Comparison of ENCODE assay signal across 32 mouse cellular contexts in genomic region chr1:38237027-38237787, GRCm38 (mm10).
A peak's percentile ranks its signal among the peaks of the same experiment; 100 is the strongest.
DNase-seq lines count a peak whose midpoint lies in the region; ATAC-seq lines count a peak whose summit lies in the region.
"Had no signal": no experiment of that assay in that cellular context is flagged by ENCODE, and none has a peak within 500 bp of the region (broad histone marks: within the 10 kb centered on the region; RNA-seq: fewer than 3 reads in every experiment).

No protein-coding gene starts in this region.

- WGBS in hindbrain, embryonic 15.5 days: 64% methylated on average over 7 of the region's 7 CpGs
- WGBS in hindbrain, embryonic 11.5 days: 65% methylated on average over 7 of the region's 7 CpGs
- 53% methylated on average over 7 of the region's 7 CpGs for WGBS in neural tube, embryonic 13.5 days
- WGBS in limb, embryonic 13.5 days: 27% methylated on average over 7 of the region's 7 CpGs

- H3K27me3 ChIP-seq in hindbrain, embryonic 15.5 days: no peaks in the 10 kb centered on the region
- H3K27me3 ChIP-seq in hindbrain, embryonic 11.5 days (ENCODE audit: control insufficient read depth, insufficient read depth, low read length): no peaks in the 10 kb centered on the region
- no peaks in the 10 kb centered on the region for H3K27me3 ChIP-seq in neural tube, embryonic 13.5 days
- no peaks in the 10 kb centered on the region for H3K27me3 ChIP-seq in limb, embryonic 13.5 days
- H3K27me3 ChIP-seq: embryonic facial prominence, embryonic 13.5 days; forebrain, embryonic 15.5 days; limb, embryonic 15.5 days; liver, embryonic 13.5 days had no signal

- no peak overlapping the region for H3K9ac ChIP-seq in hindbrain, embryonic 15.5 days
- no peak overlapping the region for H3K9ac ChIP-seq in hindbrain, embryonic 11.5 days (ENCODE audit: low read depth, low read length)
- H3K9ac ChIP-seq in neural tube, embryonic 13.5 days: no peak overlapping the region
- H3K9ac ChIP-seq in limb, embryonic 13.5 days: no peak overlapping the region
- H3K9ac ChIP-seq: embryonic facial prominence, embryonic 13.5 days; forebrain, embryonic 15.5 days; limb, embryonic 15.5 days; liver, embryonic 13.5 days had no signal

- H3K4me1 ChIP-seq in hindbrain, embryonic 15.5 days (replicated peaks): peaks cover 3% of the 10 kb centered on the region; the same call in 1 of the 2 replicates
- no peaks in the 10 kb centered on the region for H3K4me1 ChIP-seq in hindbrain, embryonic 11.5 days (replicated peaks; ENCODE audit: control insufficient read depth, insufficient read depth, low read length)
- H3K4me1 ChIP-seq in neural tube, embryonic 13.5 days (replicated peaks): peaks cover 18% of the 10 kb centered on the region
- H3K4me1 ChIP-seq in limb, embryonic 13.5 days: peaks cover 37% of the 10 kb centered on the region
- H3K4me1 ChIP-seq: forebrain, embryonic 10.5 days; forebrain, embryonic 15.5 days had no signal

- no peak overlapping the region for H3K4me3 ChIP-seq in hindbrain, embryonic 15.5 days
- no peak overlapping the region for H3K4me3 ChIP-seq in hindbrain, embryonic 11.5 days (ENCODE audit: low read depth, low read length)
- H3K4me3 ChIP-seq in neural tube, embryonic 13.5 days: no peak overlapping the region
- H3K4me3 ChIP-seq in limb, embryonic 13.5 days: no peak overlapping the region
- H3K4me3 ChIP-seq: embryonic facial prominence, embryonic 13.5 days; forebrain, embryonic 10.5 days; forebrain, embryonic 15.5 days; layer of hippocampus, adult 2 months; left cerebral cortex, adult 2 months; limb, embryonic 15.5 days; liver, embryonic 13.5 days; megakaryocyte, embryonic 14.5 days had no signal

- no peaks in the 10 kb centered on the region for H3K36me3 ChIP-seq in hindbrain, embryonic 15.5 days
- no peaks in the 10 kb centered on the region for H3K36me3 ChIP-seq in hindbrain, embryonic 11.5 days (ENCODE audit: control insufficient read depth, insufficient read depth, low read length)
- no peaks in the 10 kb centered on the region for H3K36me3 ChIP-seq in neural tube, embryonic 13.5 days
- peaks cover 2% of the 10 kb centered on the region; the same call in 1 of the 2 replicates for H3K36me3 ChIP-seq in limb, embryonic 13.5 days
- H3K36me3 ChIP-seq: embryonic facial prominence, embryonic 13.5 days; forebrain, embryonic 10.5 days; forebrain, embryonic 15.5 days; limb, embryonic 15.5 days; liver, embryonic 13.5 days had no signal

- no peak for ATAC-seq in hindbrain, embryonic 15.5 days (ENCODE audit: low FRiP score, low read depth)
- no peak for ATAC-seq in hindbrain, embryonic 11.5 days (ENCODE audit: low FRiP score)
- no peak for ATAC-seq in neural tube, embryonic 13.5 days (ENCODE audit: low read depth)
- no peak; the same call in 1 of the 2 replicates for ATAC-seq in limb, embryonic 13.5 days (ENCODE audit: low FRiP score, low read depth)
- ATAC-seq: forebrain, embryonic 15.5 days; inflammation-experienced regulatory T-cells, adult 6 months; lung, postnatal 0 days had no signal

- H3K9me3 ChIP-seq in hindbrain, embryonic 15.5 days: no peaks in the 10 kb centered on the region
- no peaks in the 10 kb centered on the region for H3K9me3 ChIP-seq in hindbrain, embryonic 11.5 days (ENCODE audit: control insufficient read depth, low read length)
- no peaks in the 10 kb centered on the region for H3K9me3 ChIP-seq in neural tube, embryonic 13.5 days
- no peaks in the 10 kb centered on the region for H3K9me3 ChIP-seq in limb, embryonic 13.5 days
- H3K9me3 ChIP-seq: embryonic facial prominence, embryonic 13.5 days; forebrain, embryonic 10.5 days; forebrain, embryonic 15.5 days; limb, embryonic 15.5 days; liver, embryonic 13.5 days; megakaryocyte, embryonic 14.5 days had no signal

- no peak overlapping the region for H3K4me2 ChIP-seq in hindbrain, embryonic 15.5 days
- H3K4me2 ChIP-seq in hindbrain, embryonic 11.5 days (replicated peaks; ENCODE audit: low read depth, low read length): no peak overlapping the region
- no peak overlapping the region for H3K4me2 ChIP-seq in neural tube, embryonic 13.5 days
- no peak overlapping the region for H3K4me2 ChIP-seq in limb, embryonic 13.5 days (replicated peaks)
- H3K4me2 ChIP-seq: embryonic facial prominence, embryonic 13.5 days; forebrain, embryonic 15.5 days; heart, embryonic 11.5 days; limb, embryonic 15.5 days; liver, embryonic 13.5 days had no signal

- 0 out of 2 replicates have a peak overlapping the region, but pooled peaks have one; percentile 10 for H3K27ac ChIP-seq in hindbrain, embryonic 15.5 days (replicated peaks)
- H3K27ac ChIP-seq in hindbrain, embryonic 11.5 days (ENCODE audit: low read depth, low read length): no peak overlapping the region
- H3K27ac ChIP-seq in neural tube, embryonic 13.5 days (replicated peaks): peak overlapping the region; percentile 40
- H3K27ac ChIP-seq in limb, embryonic 13.5 days: 0 out of 2 replicates have a peak overlapping the region, but pooled peaks have one; percentile 1
- H3K27ac ChIP-seq: embryonic facial prominence, embryonic 13.5 days; forebrain, embryonic 10.5 days; forebrain, embryonic 15.5 days; layer of hippocampus, adult 2 months; left cerebral cortex, adult 2 months; liver, embryonic 13.5 days had no signal

- no peak for DNase-seq in hindbrain, embryonic 11.5 days (ENCODE audit: low spot score)
- DNase-seq in neural tube, embryonic 10.5 days (ENCODE audit: extremely low spot score, low spot score): no peak
- no peak for DNase-seq in right cerebral cortex, postnatal 4 days
- DNase-seq in kidney, postnatal 4 days: no peak
- DNase-seq: adrenal gland, adult 2 months; adrenal gland, postnatal 36 days; cerebellum, adult 18-20 months; cerebellum, postnatal 10 days; gastrocnemius, postnatal 25 days; heart, adult 18-20 months; heart, postnatal 36 days; kidney, adult 11 months; kidney, postnatal 14 days; liver, embryonic 13.5 days; lung, adult 18-20 months; lung, postnatal 4 days; right cerebral cortex, adult 18-20 months; thymus, adult 2 months; thymus, postnatal 4 days had no signal
